Mouse (Mus musculus) activated CD4-positive, CD25-positive, alpha-beta regulatory T cell, adult 9 weeks (primary cell): ENCODE data around the gene Ankib1. TPM values are rescaled to one million over a fixed set of nuclear protein-coding genes. Genes with fewer than 3 reads are reported as not detected.

Experiments
- polyA plus RNA-seq: library from polyadenylated mRNA; unstranded; fragments of 100-300 nt; shearing (Covaris generic); gene quantifications from one replicate; pipeline ENCODE4 v1.2.1, GENCODE M21; 2017

Gene Ankib1
- 10.2 TPM for polyA plus RNA-seq

GRCm38 (mm10) chr5:3802433-3803291, at the start of gene Ankib1, which contains the start of gene Krit1:
Ankib1 (minus strand) TSS chr5:3802925.
Krit1 (plus strand) TSS chr5:3803184.

GRCm38 (mm10) chr5:3845026-3845425, 42.3 kb upstream of the Ankib1 start, which contains the start of gene Lrrd1:
Lrrd1 (plus strand) TSS chr5:3845173.

DNA sequence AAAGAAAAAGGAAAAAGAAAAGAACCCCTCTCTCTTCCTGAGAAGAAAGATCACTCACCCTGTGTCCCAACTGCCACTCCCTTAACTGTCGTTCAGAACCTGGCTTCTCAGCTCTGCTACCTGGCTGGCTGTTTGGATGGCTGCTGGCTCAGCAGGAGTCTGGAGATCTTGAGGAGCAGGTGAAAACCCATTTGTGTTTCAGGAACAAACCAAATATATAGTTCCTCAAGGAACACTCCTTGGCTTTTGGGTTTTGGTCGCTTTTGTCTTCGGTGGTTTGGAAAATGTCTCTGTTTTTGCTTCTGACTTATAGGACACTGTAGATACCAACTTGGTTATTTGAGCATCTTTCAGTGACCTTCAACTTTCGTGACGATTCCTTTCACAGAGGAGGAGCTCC, 145.6 kb downstream of the Ankib1 start, which contains the start of gene Gatad1:
Gene Gatad1, minus strand, starts transcription at position 101 of the 400 bp plus-strand sequence.

GRCm38 (mm10) chr5:3650881-3651280, 151.8 kb downstream of the Ankib1 start, which contains the start of gene Tmbim7:
Tmbim7 (plus strand) TSS chr5:3651181.

Other genes with a start within 250 kb of the Ankib1 start
- gene 1700109H08Rik, start 231.4 kb downstream of the Ankib1 start, polyA plus RNA-seq: 10.5 TPM
- 13.0 TPM for gene Pex1, start 206.9 kb downstream of the Ankib1 start, polyA plus RNA-seq
- gene Rbm48, start 206.3 kb downstream of the Ankib1 start, polyA plus RNA-seq: 29.7 TPM
- not detected for gene Tmbim7, start 151.7 kb downstream of the Ankib1 start, polyA plus RNA-seq
- 9.3 TPM for gene Gatad1, start 145.7 kb downstream of the Ankib1 start, polyA plus RNA-seq
- 97.4 TPM for gene Krit1, start 259 bp upstream of the Ankib1 start, polyA plus RNA-seq
- 0.43 TPM for gene Lrrd1, start 42.2 kb upstream of the Ankib1 start, polyA plus RNA-seq
- 28.1 TPM for gene Mterf1a, start 91.0 kb upstream of the Ankib1 start, polyA plus RNA-seq
- gene Akap9, start 125.1 kb upstream of the Ankib1 start, polyA plus RNA-seq: 175 TPM